Mouse (Mus musculus) limb, embryonic 10.5 days (tissue): ENCODE results near the gene Gm11037. TPM values are rescaled to one million over a fixed set of nuclear protein-coding genes. Genes with fewer than 3 reads are reported as not detected.
A peak's percentile ranks its signal among the peaks of the same experiment; 100 is the strongest.

Experiments
- DNase-seq: peaks from one replicate; pipeline ENCODE4 v3.0.0-alpha.2; 2017; ENCODE audit warnings: low spot score
- H3K27ac ChIP-seq: fragments of 300-500 bp; sonication (generic); 2 replicates; pipeline ENCODE4 v1.5.1; 2016; ENCODE audit warnings: mild to moderate bottlenecking
- H3K27me3 ChIP-seq: fragments of 300-500 bp; sonication (generic); 2 replicates; pipeline ENCODE4 v1.6.1; 2016; ENCODE audit warnings: low read depth, mild to moderate bottlenecking; ENCODE audit not compliant: poor library complexity, severe bottlenecking
- H3K36me3 ChIP-seq: fragments of 300-500 bp; sonication (generic); 2 replicates; pipeline ENCODE4 v1.6.1; 2016; ENCODE audit warnings: mild to moderate bottlenecking, moderate library complexity
- H3K4me1 ChIP-seq: fragments of 300-500 bp; sonication (generic); 2 replicates; pipeline ENCODE4 v1.6.1; 2016
- H3K4me3 ChIP-seq: fragments of 300-500 bp; sonication (generic); 2 replicates; pipeline ENCODE4 v1.5.1; 2016; ENCODE audit warnings: mild to moderate bottlenecking, moderate library complexity
- H3K9me3 ChIP-seq: fragments of 300-500 bp; sonication (generic); replicated peaks from 2 replicates; pipeline ENCODE4 v1.6.1; 2016; ENCODE audit warnings: mild to moderate bottlenecking
- WGBS: fragments of 180-500 bp; shearing (Covaris S2); methylation state at CpG from one replicate; pipeline ENCODE4 v1.1.7; 2016; 5-methylcytosine and 5-hydroxymethylcytosine counted together
- polyA plus RNA-seq: library from polyadenylated mRNA; unstranded; fragments of >200 nt; fragmentation: Nextera tagmentation; extraction: Ambion mirVana; gene quantifications from 2 replicates; pipeline ENCODE4 v1.2.1, GENCODE M21; 2016

Gm11037 gene
- polyA plus RNA-seq, 1 experiment from 2014 or later: not detected

GRCm38 (mm10) chr2:131179246-131179886 is 46.1 kb downstream of the Gm11037 start:
- Histone ChIP-seq H3K36me3 (peaks cover 33% of the 10 kb centered on the region), H3K27me3 (peaks cover 2% of the 10 kb centered on the region; the same call in 1 of the 2 replicates), H3K27ac (peak overlapping the region; percentile 91), H3K4me1 (peaks cover 41% of the 10 kb centered on the region), H3K9me3 (no peaks in the 10 kb centered on the region), H3K4me3 (peak overlapping the region; percentile 72)
- peak; percentile 75 for DNase-seq
- 2% methylated on average over 67 of the region's 67 CpGs for WGBS

- Histone ChIP-seq H3K9me3 (no peaks in the 10 kb centered on the region), H3K36me3 (peaks cover 33% of the 10 kb centered on the region), H3K27me3 (peaks cover 2% of the 10 kb centered on the region; the same call in 1 of the 2 replicates), H3K27ac (peak within 1 kb of the TSS; percentile 91), H3K4me1 (peaks cover 38% of the 10 kb centered on the region), H3K4me3 (peak within 1 kb of the TSS; percentile 72)
- DNase-seq: peak; percentile 90
- WGBS: 8% methylated on average over 57 of the region's 57 CpGs
Observed at GRCm38 (mm10) chr2:131179990-131180587, 46.8 kb downstream of the Gm11037 start, which contains the start of gene Cenpb. Gene Cenpb, minus strand, starts transcription at chr2:131180067.

Other genes with a start within 250 kb of the Gm11037 start
- 16.2 and 20.5 TPM in 2 replicates for gene 4930402H24Rik, start 227.1 kb upstream of the Gm11037 start, polyA plus RNA-seq
- 5.7 and 6.9 TPM in 2 replicates for gene Atrn, start 227.0 kb upstream of the Gm11037 start, polyA plus RNA-seq
- 7.1 and 10.1 TPM in 2 replicates for gene Gfra4, start 90.4 kb upstream of the Gm11037 start, polyA plus RNA-seq
- gene Adam33, start 69.7 kb upstream of the Gm11037 start, polyA plus RNA-seq: 0.38 and 0.48 TPM in 2 replicates
- gene Siglec1, start 46.7 kb upstream of the Gm11037 start, polyA plus RNA-seq: 0.09 and 0.10 TPM in 2 replicates
- 14.8 and 19.7 TPM in 2 replicates for gene Hspa12b, start 6.2 kb upstream of the Gm11037 start, polyA plus RNA-seq
- gene 1700037H04Rik, start 26.6 kb downstream of the Gm11037 start, polyA plus RNA-seq: 87.5 and 97.4 TPM in 2 replicates
- gene Cenpb, start 46.6 kb downstream of the Gm11037 start, polyA plus RNA-seq: 7.7 and 8.9 TPM in 2 replicates
- gene Cdc25b, start 53.5 kb downstream of the Gm11037 start, polyA plus RNA-seq: 40.8 and 47.4 TPM in 2 replicates
- gene Spef1, start 53.8 kb downstream of the Gm11037 start, polyA plus RNA-seq: 1.7 and 3.4 TPM in 2 replicates
- gene Ap5s1, start 73.6 kb downstream of the Gm11037 start, polyA plus RNA-seq: 18.9 and 22.6 TPM in 2 replicates
- gene Mavs, start 100.6 kb downstream of the Gm11037 start, polyA plus RNA-seq: 20.4 and 21.5 TPM in 2 replicates
- 45.0 and 46.3 TPM in 2 replicates for gene Pank2, start 129.0 kb downstream of the Gm11037 start, polyA plus RNA-seq
- 8.1 and 9.7 TPM in 2 replicates for gene Rnf24, start 219.4 kb downstream of the Gm11037 start, polyA plus RNA-seq